Mouse (Mus musculus) induced T-regulatory cell, adult 2 months (primary cell): ENCODE data around the gene Kif6.

Experiments
- DNase-seq: peaks from one replicate; pipeline ENCODE4 v3.0.0-alpha.2; 2012; ENCODE audit warnings: low read depth

The Kif6 gene

GRCm38 (mm10) chr17:49614577-49615235 lies at the start of gene Kif6:
Gene Kif6 (plus strand): TSS chr17:49615136.
- peak; percentile 3 for DNase-seq

- no peak for DNase-seq
Observed at GRCm38 (mm10) chr17:49568717-49569116, 46.2 kb upstream of the Kif6 start.

GRCm38 (mm10) chr17:49577321-49577720 lies 37.6 kb upstream of the Kif6 start:
- DNase-seq, result no peak

- no peak for DNase-seq
Observed at GRCm38 (mm10) chr17:49582471-49582870, 32.5 kb upstream of the Kif6 start.

GRCm38 (mm10) chr17:49590051-49590450 lies 24.9 kb upstream of the Kif6 start:
- no peak for DNase-seq

- DNase-seq, result no peak
Observed at GRCm38 (mm10) chr17:49605397-49605796, 9.5 kb upstream of the Kif6 start.

GRCm38 (mm10) chr17:49607351-49608027 lies 7.4 kb upstream of the Kif6 start:
- DNase-seq, result no peak

GRCm38 (mm10) chr17:49610296-49610695 lies 4.6 kb upstream of the Kif6 start:
- DNase-seq, result no peak

- no peak for DNase-seq
Observed at GRCm38 (mm10) chr17:49615241-49615651, 310 bp downstream of the Kif6 start.

- DNase-seq, result no peak
Observed at GRCm38 (mm10) chr17:49624572-49624971, 9.6 kb downstream of the Kif6 start.

GRCm38 (mm10) chr17:49627011-49627794 lies 12.3 kb downstream of the Kif6 start:
- DNase-seq, result no peak

- DNase-seq, result no peak
Observed at GRCm38 (mm10) chr17:49628875-49629274, 13.9 kb downstream of the Kif6 start.

- no peak for DNase-seq
Observed at GRCm38 (mm10) chr17:49633041-49633440, 18.1 kb downstream of the Kif6 start.

- no peak for DNase-seq
Observed at GRCm38 (mm10) chr17:49641903-49642302, 27.0 kb downstream of the Kif6 start.

GRCm38 (mm10) chr17:49642336-49642735 lies 27.4 kb downstream of the Kif6 start:
- DNase-seq, result no peak

- DNase-seq, result no peak
Observed at GRCm38 (mm10) chr17:49642889-49643490, 28.1 kb downstream of the Kif6 start.

GRCm38 (mm10) chr17:49646267-49646666 lies 31.3 kb downstream of the Kif6 start:
- no peak for DNase-seq

- DNase-seq, result no peak
Observed at GRCm38 (mm10) chr17:49648970-49649369, 34.0 kb downstream of the Kif6 start.

GRCm38 (mm10) chr17:49649394-49649793 lies 34.5 kb downstream of the Kif6 start:
- DNase-seq, result no peak

- no peak for DNase-seq
Observed at GRCm38 (mm10) chr17:49650366-49650765, 35.4 kb downstream of the Kif6 start.

GRCm38 (mm10) chr17:49652357-49652756 lies 37.4 kb downstream of the Kif6 start:
- no peak for DNase-seq

GRCm38 (mm10) chr17:49652800-49653199 lies 37.9 kb downstream of the Kif6 start:
- DNase-seq, result no peak

GRCm38 (mm10) chr17:49661626-49662025 lies 46.7 kb downstream of the Kif6 start:
- no peak for DNase-seq
